Comparison of ENCODE assay signal across 8 mouse cellular contexts in the genomic region with DNA sequence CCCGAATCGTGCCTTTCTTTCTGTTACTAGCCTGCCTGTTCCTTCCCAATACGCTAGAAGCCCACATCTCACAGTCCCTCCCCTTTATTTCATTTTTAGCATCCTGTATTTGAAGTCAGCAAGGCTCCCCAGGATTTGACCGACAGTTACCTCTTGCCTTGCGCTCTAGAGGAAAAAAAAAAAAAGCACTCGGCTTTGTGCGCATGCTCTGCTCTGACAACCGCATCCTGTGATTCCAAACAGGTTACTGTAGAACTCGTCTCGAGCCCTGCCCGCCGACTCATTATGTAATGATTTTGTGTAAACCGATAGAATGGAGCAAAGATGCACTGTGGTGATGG. TPM values are rescaled to one million over a fixed set of nuclear protein-coding genes. Genes with fewer than 3 reads are reported as not detected.
DNase-seq lines count a peak whose midpoint lies in the region; ATAC-seq lines count a peak whose summit lies in the region.

No protein-coding gene starts in this region.

- DNase-seq in brain, embryonic 18.5 days (ENCODE audit: low read depth, low spot score), result peak; percentile 76
- peak; percentile 47 to 60 for DNase-seq in layer of hippocampus, postnatal 25 days (ENCODE audit: extremely low spot score in 1 of 2, low spot score in 1 of 2)
- peak; percentile 76 for DNase-seq in lung, postnatal 14 days
- DNase-seq in retina, postnatal 7 days (ENCODE audit: low read depth, low spot score), result peak; percentile 81
- DNase-seq in adipocyte (ENCODE audit: low spot score), result no peak

- H3K4me3 ChIP-seq in forebrain, embryonic 15.5 days, result peak overlapping the region; percentile 87
- peak overlapping the region; percentile 60 for H3K4me3 ChIP-seq in hindbrain, embryonic 13.5 days

- peak overlapping the region; percentile 97 for H3K4me2 ChIP-seq in forebrain, embryonic 15.5 days (replicated peaks)
- peak overlapping the region; percentile 86 for H3K4me2 ChIP-seq in hindbrain, embryonic 13.5 days

- peaks cover 44% of the 10 kb centered on the region for H3K4me1 ChIP-seq in forebrain, embryonic 15.5 days
- peaks cover 38% of the 10 kb centered on the region for H3K4me1 ChIP-seq in hindbrain, embryonic 13.5 days (replicated peaks)

- H3K27ac ChIP-seq in forebrain, embryonic 15.5 days (replicated peaks), result peak overlapping the region; percentile 91
- peak overlapping the region; percentile 92 for H3K27ac ChIP-seq in hindbrain, embryonic 13.5 days

- peak overlapping the region; percentile 81 for H3K9ac ChIP-seq in forebrain, embryonic 15.5 days (replicated peaks)
- H3K9ac ChIP-seq in hindbrain, embryonic 13.5 days, result peak overlapping the region; percentile 80

- ATAC-seq in CD4-positive, CD25-positive, alpha-beta regulatory T cell, adult 4 months, result peak; percentile 64
- ATAC-seq in forebrain, embryonic 15.5 days (replicated peaks), result peak; percentile 41
- peak; percentile 36 for ATAC-seq in hindbrain, embryonic 13.5 days (ENCODE audit: low FRiP score)

- H3K9me3 ChIP-seq in forebrain, embryonic 15.5 days, result peaks cover 2% of the 10 kb centered on the region; the same call in 1 of the 2 replicates
- H3K9me3 ChIP-seq in hindbrain, embryonic 13.5 days, result peaks cover 2% of the 10 kb centered on the region

- no peaks in the 10 kb centered on the region for H3K36me3 ChIP-seq in forebrain, embryonic 15.5 days
- no peaks in the 10 kb centered on the region for H3K36me3 ChIP-seq in hindbrain, embryonic 13.5 days

- no peaks in the 10 kb centered on the region for H3K27me3 ChIP-seq in forebrain, embryonic 15.5 days
- 0 out of 2 replicates have a peak, but pooled peaks cover 9% of the 10 kb centered on the region for H3K27me3 ChIP-seq in hindbrain, embryonic 13.5 days

- WGBS in forebrain, embryonic 15.5 days, result under 1% methylated on average over 13 of the region's 13 CpGs
- WGBS in hindbrain, embryonic 13.5 days, result 3% methylated on average over 13 of the region's 13 CpGs

RNA-seq across cellular contexts. Expression of gene Abcg1, which starts 1.2 kb away (rescaled TPM):
- 100 to 1,000 TPM; 169 to 178 TPM for polyA plus RNA-seq in CD4-positive, CD25-positive, alpha-beta regulatory T cell, adult 4 months (2017; shearing (Covaris generic))
- polyA plus RNA-seq in forebrain, embryonic 15.5 days (2015; fragmentation: Nextera tagmentation; extraction: Ambion mirVana), result 20.2 and 20.8 TPM in 2 replicates
- polyA plus RNA-seq in hindbrain, embryonic 13.5 days (2015; fragmentation: Nextera tagmentation; extraction: Ambion mirVana), result 19.3 and 21.5 TPM in 2 replicates
- 10 to 100 TPM; 54.2 to 60.3 TPM for total RNA-seq in layer of hippocampus, postnatal 25 days (2021)
